Mouse (Mus musculus) adrenal gland, postnatal 36 days (tissue): ENCODE measurements around the gene Kat14. TPM values are rescaled to one million over a fixed set of nuclear protein-coding genes. Genes with fewer than 3 reads are reported as not detected.
"Not testable (repeated sequence)": the region's sequence is repeated elsewhere in the genome, so short reads cannot be mapped to it uniquely, and the experiment has no call there.

Source experiments
- DNase-seq, 2 experiments: peaks; one replicate each; pipeline ENCODE4 v3.0.0; 2021; ENCODE audit warnings: mixed read lengths in 1 of 2
- long read RNA-seq, 2 experiments: library from polyadenylated mRNA; stranded (forward); transcript quantifications; one replicate each; pipeline ENCODE4 v2.0.0; 2021; ENCODE audit warnings: borderline sequencing depth in 2 of 2
- total RNA-seq, 2 experiments: library from RNA; stranded (reverse); gene quantifications; 2 replicates each; pipeline ENCODE4 v1.2.3; 2021

The Kat14 gene
- 10 to 100 TPM; 21.4 to 29.6 TPM for total RNA-seq
- long read RNA-seq, experiment 1, transcript Kat14-201 (11 exons, 3,801 nt), result major isoform, 9 of 18 reads
- long read RNA-seq, experiment 1, partial matches to known transcripts, result 7 of 18 reads
- long read RNA-seq, experiment 1, other reads (novel, unspliced or antisense), result 1 of 18 reads
- long read RNA-seq, experiment 2, transcript Kat14-201 (11 exons, 3,801 nt), result major isoform, 5 of 9 reads
- long read RNA-seq, experiment 2, partial matches to known transcripts, result 2 of 9 reads
- long read RNA-seq, experiment 2, other reads (novel, unspliced or antisense), result 2 of 9 reads

GRCm38 (mm10) chr2:144368400-144369019 lies at the start of gene Kat14, which contains the start of gene Pet117:
Gene Kat14, plus strand, starts transcription at chr2:144368983.
Gene Pet117, plus strand, starts transcription at chr2:144368996.
- DNase-seq, result peak; percentile 97 to 98

GRCm38 (mm10) chr2:144324218-144324617 lies 44.6 kb upstream of the Kat14 start:
- DNase-seq, result no peak

- no peak for DNase-seq
Measured at GRCm38 (mm10) chr2:144329451-144329850, 39.3 kb upstream of the Kat14 start.

GRCm38 (mm10) chr2:144329937-144330336 lies 38.8 kb upstream of the Kat14 start:
- DNase-seq, result no peak

GRCm38 (mm10) chr2:144330352-144330959 lies 38.3 kb upstream of the Kat14 start:
- DNase-seq, result peak in 1 of 2 experiments; percentile 10

GRCm38 (mm10) chr2:144330960-144331371 lies 37.8 kb upstream of the Kat14 start:
- peak in 1 of 2 experiments; percentile 15 for DNase-seq

- no peak for DNase-seq
Measured at GRCm38 (mm10) chr2:144331401-144332302, 37.1 kb upstream of the Kat14 start, which contains the start of gene Ovol2. Gene Ovol2, minus strand, starts transcription at chr2:144332146.

GRCm38 (mm10) chr2:144332486-144332885 lies 36.3 kb upstream of the Kat14 start:
- DNase-seq, result no peak

- no peak for DNase-seq
Measured at GRCm38 (mm10) chr2:144333138-144333842, 35.5 kb upstream of the Kat14 start.

GRCm38 (mm10) chr2:144337230-144337629 lies 31.6 kb upstream of the Kat14 start:
- DNase-seq, result no peak

- no peak for DNase-seq
Measured at GRCm38 (mm10) chr2:144337701-144338100, 31.1 kb upstream of the Kat14 start.

GRCm38 (mm10) chr2:144338149-144338548 lies 30.6 kb upstream of the Kat14 start:
- not testable (repeated sequence) for DNase-seq

- no peak for DNase-seq
Measured at GRCm38 (mm10) chr2:144343158-144343557, 25.6 kb upstream of the Kat14 start.

GRCm38 (mm10) chr2:144348525-144348924 lies 20.3 kb upstream of the Kat14 start:
- no peak for DNase-seq

GRCm38 (mm10) chr2:144352843-144353242 lies 15.9 kb upstream of the Kat14 start:
- DNase-seq, result no peak

GRCm38 (mm10) chr2:144369020-144369421 lies 238 bp downstream of the Kat14 start:
- DNase-seq, result peak; percentile 80 to 88

- DNase-seq, result no peak
Measured at GRCm38 (mm10) chr2:144369511-144369910, 728 bp downstream of the Kat14 start.

- DNase-seq, result no peak
Measured at GRCm38 (mm10) chr2:144371566-144371965, 2.8 kb downstream of the Kat14 start.

- no peak for DNase-seq
Measured at GRCm38 (mm10) chr2:144373063-144373462, 4.3 kb downstream of the Kat14 start.

- no peak for DNase-seq
Measured at GRCm38 (mm10) chr2:144375063-144375703, 6.4 kb downstream of the Kat14 start.

GRCm38 (mm10) chr2:144381293-144381692 lies 12.5 kb downstream of the Kat14 start:
- no peak for DNase-seq
